Mouse (Mus musculus) neural tube, embryonic 12.5 days (tissue): ENCODE data around the gene Cdh24. TPM values are rescaled to one million over a fixed set of nuclear protein-coding genes. Genes with fewer than 3 reads are reported as not detected.
"Not testable (repeated sequence)": the region's sequence is repeated elsewhere in the genome, so short reads cannot be mapped to it uniquely, and the experiment has no call there.

Experiments
- ATAC-seq: fragments of 200-750 bp; cut with Nextera tagmentation; 2 replicates; pipeline ENCODE4 v1.8.0; 2017; ENCODE audit warnings: low read depth, mild to moderate bottlenecking, moderate TSS enrichment, moderate library complexity; ENCODE audit not compliant: low FRiP score
- H3K27ac ChIP-seq: fragments of 300-500 bp; sonication (generic); 2 replicates; pipeline ENCODE4 v1.5.1; 2016
- H3K27me3 ChIP-seq: fragments of 300-500 bp; sonication (generic); replicated peaks from 2 replicates; pipeline ENCODE4 v1.6.1; 2016; ENCODE audit warnings: mild to moderate bottlenecking
- H3K36me3 ChIP-seq: fragments of 300-500 bp; sonication (generic); 2 replicates; pipeline ENCODE4 v1.6.1; 2016; ENCODE audit warnings: mild to moderate bottlenecking
- H3K4me1 ChIP-seq: fragments of 300-500 bp; sonication (generic); 2 replicates; pipeline ENCODE4 v1.6.1; 2016
- H3K4me2 ChIP-seq: fragments of 300-500 bp; sonication (generic); replicated peaks from 2 replicates; pipeline ENCODE4 v1.6.1; 2016; ENCODE audit warnings: mild to moderate bottlenecking
- H3K4me3 ChIP-seq: fragments of 300-500 bp; sonication (generic); 2 replicates; pipeline ENCODE4 v1.5.1; 2016
- H3K9ac ChIP-seq: fragments of 300-500 bp; sonication (generic); 2 replicates; pipeline ENCODE4 v1.6.1; 2016; ENCODE audit warnings: mild to moderate bottlenecking
- H3K9me3 ChIP-seq: fragments of 300-500 bp; sonication (generic); 2 replicates; pipeline ENCODE4 v1.6.1; 2016; ENCODE audit warnings: mild to moderate bottlenecking
- WGBS: fragments of 180-500 bp; shearing (Covaris S2); methylation state at CpG from one replicate; pipeline ENCODE4 v1.1.7; 2016; 5-methylcytosine and 5-hydroxymethylcytosine counted together
- polyA plus RNA-seq: library from polyadenylated mRNA; unstranded; fragments of >200 nt; fragmentation: Nextera tagmentation; extraction: Ambion mirVana; gene quantifications from 2 replicates; pipeline ENCODE4 v1.2.1, GENCODE M21; 2016

Cdh24 gene
- polyA plus RNA-seq, 1 experiment from 2014 or later, result 10.0 TPM

DNA sequence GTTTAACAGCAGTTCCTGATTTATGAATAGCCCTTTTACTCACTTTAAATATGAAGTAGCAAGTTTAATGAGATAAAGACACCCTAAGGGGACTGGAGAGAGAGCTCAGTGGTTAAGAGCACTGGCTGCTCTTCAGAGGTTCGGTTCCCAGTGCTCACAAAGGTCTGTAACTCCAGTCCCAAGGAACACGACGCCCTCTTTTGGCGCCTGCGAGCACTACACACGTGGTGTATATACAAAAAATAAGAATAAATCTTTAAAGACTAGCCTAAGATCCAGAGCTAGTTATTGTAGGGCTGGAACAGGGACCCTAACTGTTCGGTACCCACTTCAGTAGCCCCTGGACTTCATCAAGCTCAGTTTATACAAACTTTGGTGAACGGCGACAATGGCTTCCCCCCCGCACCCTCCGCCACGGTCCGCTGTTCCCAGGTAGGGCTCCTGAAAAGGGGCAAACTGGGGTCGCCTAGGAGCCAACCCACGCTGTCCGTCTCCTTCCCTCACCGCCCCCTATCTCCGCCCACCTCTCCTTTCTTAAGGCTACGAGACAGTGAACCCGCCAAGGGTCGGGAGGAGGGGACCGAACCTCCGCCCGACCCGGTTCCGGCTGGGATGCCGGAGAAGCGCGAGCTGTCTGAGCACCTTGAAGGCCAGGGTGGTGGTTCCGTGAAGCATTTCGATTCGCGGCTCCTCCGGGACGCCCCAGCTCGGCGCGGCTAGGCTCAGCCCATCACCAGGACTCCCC, 23.8 kb downstream of the Cdh24 start:
- Histone ChIP-seq H3K4me1 (peaks cover 11% of the 10 kb centered on the region), H3K4me3 (peak overlapping the region; percentile 88), H3K27ac (peak overlapping the region; percentile 37; the same call in 1 of the 2 replicates), H3K9me3 (no peaks in the 10 kb centered on the region), H3K36me3 (peaks cover 25% of the 10 kb centered on the region), H3K9ac (peak overlapping the region; percentile 85), H3K4me2 (peak overlapping the region; percentile 75), H3K27me3 (no peaks in the 10 kb centered on the region)
- WGBS, result 2% methylated on average over 38 of the region's 38 CpGs
- ATAC-seq, result peak; percentile 74

- WGBS, result 92% methylated on average over 16 of the region's 16 CpGs
- ATAC-seq, result no peak
- H3K27ac ChIP-seq, result no peak overlapping the region
- H3K9ac ChIP-seq, result no peak overlapping the region
- no peak overlapping the region for H3K4me3 ChIP-seq
- H3K36me3 ChIP-seq, result peaks cover 31% of the 10 kb centered on the region
- H3K4me2 ChIP-seq, result peak overlapping the region; percentile 75; the same call in 1 of the 2 replicates
- H3K27me3 ChIP-seq, result no peaks in the 10 kb centered on the region
- H3K9me3 ChIP-seq, result no peaks in the 10 kb centered on the region
- peaks cover 11% of the 10 kb centered on the region for H3K4me1 ChIP-seq
Measured at GRCm38 (mm10) chr14:54616226-54616825, 24.8 kb downstream of the Cdh24 start.

GRCm38 (mm10) chr14:54614130-54614529, 27.0 kb downstream of the Cdh24 start:
- Histone ChIP-seq H3K36me3 (peaks cover 35% of the 10 kb centered on the region), H3K4me1 (peaks cover 11% of the 10 kb centered on the region)
- H3K4me2 ChIP-seq, H3K4me3 ChIP-seq, H3K27me3 ChIP-seq, ATAC-seq, H3K9me3 ChIP-seq, H3K27ac ChIP-seq, H3K9ac ChIP-seq: not testable (repeated sequence)
- WGBS, result 92% methylated on average over 16 of the region's 16 CpGs

- no peak for ATAC-seq
- WGBS, result 83% methylated on average over 6 of the region's 6 CpGs
Measured at GRCm38 (mm10) chr14:54610648-54611047, 30.5 kb downstream of the Cdh24 start.

DNA sequence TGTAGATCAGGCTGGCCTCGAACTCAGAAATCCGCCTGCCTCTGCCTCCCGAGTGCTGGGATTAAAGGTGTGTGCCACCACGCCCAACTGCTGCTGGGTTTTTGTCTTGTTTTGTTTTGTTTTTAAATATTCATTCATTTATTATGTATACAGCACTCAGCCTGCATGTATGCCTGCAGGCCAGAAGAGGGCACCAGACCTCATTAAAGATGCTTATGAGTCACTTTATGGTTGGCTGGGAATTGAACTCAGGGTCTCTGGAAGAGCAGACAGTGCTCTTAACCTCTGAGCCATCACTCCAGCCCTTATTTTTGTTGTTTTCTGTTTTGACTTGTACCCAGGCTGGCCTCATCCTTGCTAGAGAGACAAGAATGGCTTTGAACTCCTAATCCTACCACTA, 31.2 kb downstream of the Cdh24 start:
- H3K27me3 ChIP-seq, result no peaks in the 10 kb centered on the region
- H3K4me1 ChIP-seq, result no peaks in the 10 kb centered on the region
- ATAC-seq, result no peak
- no peak overlapping the region for H3K4me3 ChIP-seq
- H3K4me2 ChIP-seq, result no peak overlapping the region
- no peaks in the 10 kb centered on the region for H3K9me3 ChIP-seq
- H3K36me3 ChIP-seq, result peaks cover 26% of the 10 kb centered on the region
- no peak overlapping the region for H3K9ac ChIP-seq
- no peak overlapping the region for H3K27ac ChIP-seq
- WGBS, result 79% methylated on average over 4 of the region's 4 CpGs

More at GRCm38 (mm10) chr14:54610648-54611047, 30.5 kb downstream of the Cdh24 start:
- Histone ChIP-seq H3K9me3 (no peaks in the 10 kb centered on the region), H3K4me2 (no peak overlapping the region), H3K27me3 (no peaks in the 10 kb centered on the region), H3K36me3 (peaks cover 33% of the 10 kb centered on the region), H3K27ac (no peak overlapping the region), H3K9ac (no peak overlapping the region), H3K4me3 (no peak overlapping the region), H3K4me1 (no peaks in the 10 kb centered on the region)

DNA sequence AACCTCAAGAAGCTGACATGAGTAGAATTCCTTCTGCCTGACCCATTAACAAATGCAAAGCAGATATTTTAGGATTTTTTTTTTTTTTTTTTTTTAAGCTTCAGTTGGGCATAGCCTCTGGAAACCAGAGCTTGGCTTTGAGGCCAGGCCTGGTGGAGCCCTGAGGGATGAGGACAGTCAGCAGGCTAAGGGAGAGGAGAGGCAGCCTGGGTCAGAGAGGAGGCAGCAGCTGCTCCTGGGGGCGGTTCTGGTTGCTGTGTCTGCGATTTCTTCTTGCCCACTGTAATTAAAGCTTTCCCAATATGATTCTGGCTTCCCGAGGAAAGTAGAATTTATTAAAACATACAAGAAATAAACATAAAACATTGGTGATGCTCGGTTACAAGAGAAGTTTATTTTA, 31.9 kb downstream of the Cdh24 start:
- Histone ChIP-seq H3K27ac (no peak overlapping the region), H3K4me1 (no peaks in the 10 kb centered on the region), H3K4me3 (no peak overlapping the region), H3K9me3 (no peaks in the 10 kb centered on the region), H3K36me3 (peaks cover 21% of the 10 kb centered on the region), H3K27me3 (no peaks in the 10 kb centered on the region), H3K9ac (no peak overlapping the region), H3K4me2 (no peak overlapping the region)
- ATAC-seq, result no peak
- 71% methylated on average over 4 of the region's 4 CpGs for WGBS

DNA sequence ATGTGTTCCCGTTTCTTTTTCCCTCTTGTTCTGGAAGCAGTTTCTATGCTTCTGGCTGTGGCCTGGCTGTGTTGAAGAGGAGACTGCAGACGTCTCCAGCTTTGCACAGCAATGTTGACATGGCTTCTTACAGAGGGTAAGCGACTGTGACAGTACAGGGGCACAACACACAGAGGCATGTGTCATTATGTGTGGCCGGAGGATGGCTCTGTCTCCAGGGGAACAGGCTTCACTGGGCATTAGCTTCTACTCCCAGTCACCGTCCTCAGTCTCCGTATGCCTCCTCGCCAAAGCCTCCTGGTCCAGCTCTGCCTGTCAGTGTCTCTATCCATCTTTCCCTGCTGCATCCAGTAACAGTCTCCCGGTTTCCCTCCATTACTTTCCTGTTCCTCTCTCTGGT, 33.9 kb downstream of the Cdh24 start:
- H3K27ac ChIP-seq, result no peak overlapping the region
- no peak overlapping the region for H3K9ac ChIP-seq
- no peak overlapping the region for H3K4me3 ChIP-seq
- WGBS, result 51% methylated on average over 8 of the region's 8 CpGs
- H3K4me2 ChIP-seq, result no peak overlapping the region
- H3K4me1 ChIP-seq, result no peaks in the 10 kb centered on the region
- peaks cover 10% of the 10 kb centered on the region for H3K36me3 ChIP-seq
- no peak for ATAC-seq
- no peaks in the 10 kb centered on the region for H3K27me3 ChIP-seq
- no peaks in the 10 kb centered on the region for H3K9me3 ChIP-seq

GRCm38 (mm10) chr14:54605752-54606321, 35.3 kb downstream of the Cdh24 start, which contains the start of gene 4931414P19Rik:
4931414P19Rik (minus strand) TSS chr14:54605993.
- Histone ChIP-seq H3K9me3 (no peaks in the 10 kb centered on the region), H3K4me1 (no peaks in the 10 kb centered on the region), H3K4me3 (peak within 1 kb of the TSS; percentile 46), H3K9ac (peak within 1 kb of the TSS; percentile 52; the same call in 1 of the 2 replicates), H3K4me2 (peak within 1 kb of the TSS; percentile 69), H3K27ac (no peak within 1 kb of the TSS), H3K36me3 (peaks cover 4% of the 10 kb centered on the region; the same call in 1 of the 2 replicates), H3K27me3 (no peaks in the 10 kb centered on the region)
- WGBS, result under 1% methylated on average over 38 of the region's 39 CpGs
- peak; percentile 15; the same call in 1 of the 2 replicates for ATAC-seq

DNA sequence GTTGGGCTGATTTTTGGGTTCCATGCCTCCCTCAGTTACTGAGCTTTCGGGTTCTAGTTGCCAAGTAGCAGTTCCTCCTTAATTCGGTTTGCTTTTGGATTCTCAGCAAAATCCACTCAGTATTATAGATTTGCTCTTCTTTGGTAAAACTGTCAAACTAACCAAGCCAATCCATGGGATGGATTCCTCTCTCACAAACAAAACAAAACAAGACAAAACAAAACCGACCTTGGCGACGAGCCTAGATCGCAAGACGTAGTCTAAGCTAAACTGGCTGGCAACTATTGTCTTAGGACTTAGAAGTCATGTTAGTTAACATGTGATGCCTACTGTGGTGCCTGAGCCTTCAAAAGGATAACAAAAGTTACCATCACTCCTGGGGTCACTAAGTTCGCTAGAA, 37.5 kb downstream of the Cdh24 start:
- Histone ChIP-seq H3K4me1 (no peaks in the 10 kb centered on the region), H3K9me3 (no peaks in the 10 kb centered on the region), H3K27me3 (no peaks in the 10 kb centered on the region), H3K36me3 (no peaks in the 10 kb centered on the region), H3K4me2 (peak overlapping the region; percentile 53), H3K27ac (peak overlapping the region; percentile 20; the same call in 1 of the 2 replicates), H3K4me3 (peak overlapping the region; percentile 62; the same call in 1 of the 2 replicates), H3K9ac (no peak overlapping the region)
- WGBS, result 85% methylated on average over 8 of the region's 8 CpGs
- no peak for ATAC-seq

DNA sequence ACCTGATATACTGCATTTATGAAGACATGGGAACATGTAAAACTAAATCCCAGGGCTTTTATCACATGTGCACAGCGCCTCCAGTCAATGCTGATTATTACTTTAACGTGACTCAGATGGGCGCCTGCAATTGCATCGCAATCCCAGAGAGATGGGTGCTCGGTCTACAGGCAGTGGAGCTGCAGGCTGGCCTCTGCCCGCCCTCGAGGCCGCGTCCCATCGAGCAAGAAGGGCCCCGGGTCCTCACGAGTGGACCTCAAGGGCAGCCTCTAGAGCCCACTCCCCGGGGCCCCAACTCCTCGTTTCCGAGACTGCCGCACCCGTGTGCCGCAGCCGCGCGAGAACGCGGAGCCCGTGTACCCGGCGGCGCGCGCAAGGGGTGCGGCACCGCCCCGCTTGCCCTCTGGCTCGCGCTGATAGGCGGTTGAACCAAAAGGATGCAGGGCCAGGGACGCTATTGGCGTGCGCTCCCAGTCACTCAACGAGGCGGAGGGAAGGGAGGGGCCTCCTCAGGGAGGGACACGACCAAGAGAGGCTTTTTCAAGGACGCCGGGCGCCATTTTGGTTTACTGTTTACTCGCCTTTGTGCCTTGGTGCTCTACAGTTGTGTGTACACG, 38.0 kb downstream of the Cdh24 start:
- WGBS, result under 1% methylated on average over 46 of the region's 46 CpGs
- Histone ChIP-seq H3K4me1 (no peaks in the 10 kb centered on the region), H3K9ac (peak overlapping the region; percentile 78), H3K9me3 (no peaks in the 10 kb centered on the region), H3K27ac (peak overlapping the region; percentile 78), H3K27me3 (no peaks in the 10 kb centered on the region), H3K4me3 (peak overlapping the region; percentile 62), H3K4me2 (peak overlapping the region; percentile 53), H3K36me3 (no peaks in the 10 kb centered on the region)
- peak; percentile 99 for ATAC-seq

GRCm38 (mm10) chr14:54602613-54603012, 38.6 kb downstream of the Cdh24 start:
- WGBS, result 42% methylated on average over 4 of the region's 4 CpGs
- ATAC-seq, result peak; percentile 42; the same call in 1 of the 2 replicates
- peak overlapping the region; percentile 62 for H3K4me3 ChIP-seq

DNA sequence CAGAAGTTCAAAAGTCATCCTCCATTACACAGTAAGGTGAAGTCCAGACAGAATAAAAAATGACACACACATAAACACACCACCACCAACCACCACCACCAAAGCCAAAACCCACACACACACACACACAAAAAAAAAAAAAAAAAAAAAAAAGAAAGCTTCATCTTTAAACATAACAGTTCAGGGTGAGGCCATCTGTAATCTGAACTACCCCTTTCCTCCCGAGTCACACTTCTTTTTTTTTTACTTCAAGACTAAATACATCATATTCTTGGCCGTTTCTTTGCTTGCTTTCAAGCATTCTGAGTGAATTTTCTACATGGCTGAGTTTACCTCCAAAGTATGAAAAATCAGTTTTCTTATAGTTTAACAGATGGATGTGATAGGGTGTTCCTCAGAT, 39.6 kb downstream of the Cdh24 start:
- no peak overlapping the region for H3K27ac ChIP-seq
- H3K4me1 ChIP-seq, result no peaks in the 10 kb centered on the region
- H3K9ac ChIP-seq, result no peak overlapping the region
- no peak overlapping the region for H3K4me3 ChIP-seq
- H3K4me2 ChIP-seq, result no peak overlapping the region
- H3K27me3 ChIP-seq, result no peaks in the 10 kb centered on the region
- WGBS, result 90% methylated on average over 2 of the region's 2 CpGs
- no peaks in the 10 kb centered on the region for H3K9me3 ChIP-seq
- no peaks in the 10 kb centered on the region for H3K36me3 ChIP-seq
- no peak for ATAC-seq

More at GRCm38 (mm10) chr14:54602613-54603012, 38.6 kb downstream of the Cdh24 start:
- H3K27ac ChIP-seq, result no peak overlapping the region
- H3K4me2 ChIP-seq, result peak overlapping the region; percentile 53
- H3K27me3 ChIP-seq, result no peaks in the 10 kb centered on the region
- no peaks in the 10 kb centered on the region for H3K9me3 ChIP-seq
- no peaks in the 10 kb centered on the region for H3K4me1 ChIP-seq
- no peaks in the 10 kb centered on the region for H3K36me3 ChIP-seq
- no peak overlapping the region for H3K9ac ChIP-seq
